Mouse (Mus musculus) liver, adult 2 months (tissue): ENCODE data around the gene R3hdm2.

Experiments used
- CTCF ChIP-seq: fragments of 200-500 bp; IDR thresholded peaks from 2 replicates; pipeline ENCODE4 v1.5.1; 2011; ENCODE audit warnings: low read depth, low read length, control low read depth
- POLR2A ChIP-seq: fragments of 200-500 bp; IDR thresholded peaks from 2 replicates; pipeline ENCODE4 v1.6.1; 2011; ENCODE audit warnings: low read length, control low read depth; ENCODE audit not compliant: insufficient read depth; ENCODE audit errors: extremely low read depth

- TF ChIP-seq CTCF, result no peak
- no peak for TF ChIP-seq POLR2A
Measured at GRCm38 (mm10) chr10:127371023-127371422, 9.1 kb upstream of the R3hdm2 start.
